ENCODE assay signal across 1 mouse cellular context in genomic region chr4:134914122-134914863, GRCm38 (mm10).
TF ChIP-seq lines count a peak whose summit lies in the region.

No protein-coding gene starts in this region.

TF ChIP-seq in MEL, 35 proteins besides CTCF, POLR2A, EP300 and RAD21:
- TF ChIP-seq CHD2 (IDR thresholded peaks at IDR 0.05; ENCODE audit: low read length), result no peak
- 0 out of 2 replicates have a peak, but pooled peaks have one; percentile 4 for TF ChIP-seq ZNF384 (IDR thresholded peaks at IDR 0.05; ENCODE audit: low read depth, low read length)
- no peak for TF ChIP-seq MAX (IDR thresholded peaks at IDR 0.05; ENCODE audit: low read length)
- TF ChIP-seq MXI1 (IDR thresholded peaks at IDR 0.05; ENCODE audit: low read depth, low read length), result peak; percentile 20; the same call in 1 of the 2 replicates
- no peak for TF ChIP-seq NRF1 (IDR thresholded peaks at IDR 0.05; ENCODE audit: insufficient read depth, low read depth, low read length, poor library complexity, severe bottlenecking)
- no peak for TF ChIP-seq POLR2AphosphoS5 (IDR thresholded peaks at IDR 0.05; ENCODE audit: borderline replicate concordance, low read depth, low read length)
- TF ChIP-seq MYC (IDR thresholded peaks at IDR 0.05; ENCODE audit: low read depth, low read length), result no peak
- no peak for TF ChIP-seq MAZ (IDR thresholded peaks at IDR 0.05; ENCODE audit: low read depth, low read length)
- TF ChIP-seq MEF2A (IDR thresholded peaks at IDR 0.05; ENCODE audit: extremely low read depth, insufficient replicate concordance, low read depth, low read length, poor library complexity, severe bottlenecking), result no peak
- TF ChIP-seq TAL1 (IDR thresholded peaks at IDR 0.05; ENCODE audit: low read length), result no peak
- TF ChIP-seq BHLHE40 (IDR thresholded peaks at IDR 0.05; ENCODE audit: borderline replicate concordance, low read depth, low read length), result no peak
- TF ChIP-seq USF1 (IDR thresholded peaks at IDR 0.05; ENCODE audit: low read depth, low read length), result no peak
- no peak for TF ChIP-seq SMC3 (IDR thresholded peaks at IDR 0.05; ENCODE audit: low read depth, low read length)
- no peak for TF ChIP-seq JUND (IDR thresholded peaks at IDR 0.05; ENCODE audit: low read depth, low read length)
- TF ChIP-seq ZMIZ1 (IDR thresholded peaks at IDR 0.05; ENCODE audit: low read depth, low read length), result no peak
- no peak for TF ChIP-seq GABPA (IDR thresholded peaks at IDR 0.05; ENCODE audit: low read depth, low read length)
- TF ChIP-seq GATA1 (IDR thresholded peaks at IDR 0.05; ENCODE audit: low read depth, low read length), result no peak
- TF ChIP-seq POLR2AphosphoS2 (IDR thresholded peaks at IDR 0.05; ENCODE audit: low read length), result no peak
- TF ChIP-seq KAT2A (conservative IDR thresholded peaks at IDR 0.05; ENCODE audit: low read depth, low read length), result no peak
- no peak; the same call in 1 of the 2 replicates for TF ChIP-seq SIN3A (IDR thresholded peaks at IDR 0.05; ENCODE audit: low read length)
- no peak for TF ChIP-seq ELF1 (IDR thresholded peaks at IDR 0.05; ENCODE audit: low read depth, low read length)
- no peak for TF ChIP-seq ETS1 (IDR thresholded peaks at IDR 0.05; ENCODE audit: low read depth, low read length)
- TF ChIP-seq E2F4 (IDR thresholded peaks at IDR 0.05; ENCODE audit: borderline replicate concordance, low read depth, low read length), result no peak
- 0 out of 2 replicates have a peak, but pooled peaks have one; percentile 10 for TF ChIP-seq TBP (IDR thresholded peaks at IDR 0.05; ENCODE audit: low read depth, low read length)
- 0 out of 2 replicates have a peak, but pooled peaks have one; percentile 31 for TF ChIP-seq CHD1 (IDR thresholded peaks at IDR 0.05; ENCODE audit: low read depth, low read length)
- TF ChIP-seq ZC3H11A (IDR thresholded peaks at IDR 0.05; ENCODE audit: low read depth, low read length), result no peak
- no peak for TF ChIP-seq HCFC1 (IDR thresholded peaks at IDR 0.05; ENCODE audit: low read depth, low read length)
- TF ChIP-seq USF2 (IDR thresholded peaks at IDR 0.05; ENCODE audit: borderline replicate concordance in 1 of 2, insufficient read depth in 1 of 2, low read depth in 1 of 2, low read length in 2 of 2), result no peak
- no peak for TF ChIP-seq MAFK (IDR thresholded peaks at IDR 0.05; ENCODE audit: borderline replicate concordance, low read depth, low read length)
TF ChIP-seq in MEL: peak in this region for 4.
